Mouse (Mus musculus) G1E (cell line): ENCODE results near the gene Pcbp3. TPM values are rescaled to one million over a fixed set of nuclear protein-coding genes. Genes with fewer than 3 reads are reported as not detected.

Source experiments
- ATAC-seq: 2 replicates; pipeline ENCODE4 v1.8.0; 2016; ENCODE audit warnings: mild to moderate bottlenecking; ENCODE audit not compliant: insufficient number of reproducible peaks, poor library complexity, low FRiP score, severe bottlenecking; ENCODE audit errors: extremely low read depth
- DNase-seq: peaks from one replicate; pipeline ENCODE4 v3.0.0; 2012; ENCODE audit warnings: low spot score
- H3K27me3 ChIP-seq: 2 replicates; pipeline ENCODE4 v1.6.1; 2012; ENCODE audit warnings: mild to moderate bottlenecking, low read length, inconsistent platforms; ENCODE audit not compliant: insufficient read depth
- H3K36me3 ChIP-seq: replicated peaks from 2 replicates; pipeline ENCODE3; 2012; ENCODE audit warnings: mild to moderate bottlenecking, inconsistent platforms
- H3K4me1 ChIP-seq: 2 replicates; pipeline ENCODE4 v1.6.1; 2012; ENCODE audit warnings: low read depth, low read length, inconsistent platforms, mixed read lengths; ENCODE audit not compliant: insufficient read depth
- H3K4me3 ChIP-seq: 2 replicates; pipeline ENCODE4 v1.5.1; 2012; ENCODE audit warnings: low read depth, mild to moderate bottlenecking, inconsistent platforms, low read length, moderate library complexity, mixed read lengths
- H3K9me3 ChIP-seq: replicated peaks from 2 replicates; pipeline ENCODE4 v1.6.1; 2012; ENCODE audit warnings: inconsistent platforms
- CTCF ChIP-seq: IDR thresholded peaks from 2 replicates; pipeline ENCODE4 v1.5.1; 2012; ENCODE audit warnings: low read depth, low read length, inconsistent platforms, mixed read lengths
- GATA1 ChIP-seq: IDR thresholded peaks from 2 replicates; pipeline ENCODE4 v1.6.1; 2012; ENCODE audit warnings: borderline replicate concordance, low read length, inconsistent platforms, mixed read lengths
- GATA2 ChIP-seq: IDR thresholded peaks from 2 replicates; pipeline ENCODE4 v1.6.1; 2012; ENCODE audit warnings: low read depth, low read length, inconsistent platforms, borderline replicate concordance
- POLR2AphosphoS5 ChIP-seq: IDR thresholded peaks from 2 replicates; pipeline ENCODE4 v1.6.1; 2012; ENCODE audit warnings: low read depth, low read length, inconsistent platforms; ENCODE audit not compliant: insufficient replicate concordance
- TAL1 ChIP-seq: conservative IDR thresholded peaks from 2 replicates; pipeline ENCODE4 v1.6.1; 2012; ENCODE audit warnings: low read depth, low read length, inconsistent platforms, mixed read lengths
- polyA plus RNA-seq: library from polyadenylated mRNA; stranded (reverse); fragments of >175 nt; gene quantifications from 2 replicates; pipeline ENCODE4 v1.2.3, GENCODE M21; 2012
- total RNA-seq, 2 experiments: library from RNA; stranded (forward) in 1 of 2; stranded (reverse) in 1 of 2; fragments of 200-1000 nt in 1 of 2; fragments of >200 nt in 1 of 2; fragmentation: Nextera tagmentation in 1 of 2; gene quantifications; 2 replicates each; pipeline ENCODE4 v1.2.3; 2014 to 2017

Pcbp3 gene
- total and polyA plus RNA-seq, 3 experiments, result not detected

DNA sequence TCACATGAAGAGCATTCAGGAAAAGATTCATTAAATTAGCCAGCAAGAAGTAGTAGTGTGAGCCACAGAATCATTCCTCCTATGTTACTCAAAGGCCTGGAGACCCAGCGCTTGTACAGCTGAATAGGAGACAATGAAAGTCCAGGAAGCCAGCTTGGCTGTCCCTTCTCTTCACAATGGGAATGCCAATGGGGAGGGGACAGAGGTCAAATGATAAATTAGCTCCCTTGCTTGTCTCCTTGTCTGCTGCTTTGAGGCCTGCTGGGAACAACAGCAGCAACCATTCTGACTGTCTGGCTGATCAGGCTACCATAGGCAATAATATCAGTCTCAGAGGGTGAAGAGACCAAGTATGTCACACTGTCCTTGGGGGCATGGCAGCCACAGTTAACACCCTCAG is 130.5 kb downstream of the Pcbp3 start:
- Histone ChIP-seq H3K4me3 (no peak overlapping the region), H3K36me3 (no peaks in the 10 kb centered on the region), H3K27me3 (no peaks in the 10 kb centered on the region), H3K4me1 (peaks cover 2% of the 10 kb centered on the region; the same call in 1 of the 2 replicates), H3K9me3 (no peaks in the 10 kb centered on the region)
- DNase-seq (no peak), ATAC-seq (no peak)
- TF ChIP-seq TAL1 (no peak), POLR2AphosphoS5 (no peak), CTCF (no peak), GATA2 (no peak), GATA1 (no peak)

DNA sequence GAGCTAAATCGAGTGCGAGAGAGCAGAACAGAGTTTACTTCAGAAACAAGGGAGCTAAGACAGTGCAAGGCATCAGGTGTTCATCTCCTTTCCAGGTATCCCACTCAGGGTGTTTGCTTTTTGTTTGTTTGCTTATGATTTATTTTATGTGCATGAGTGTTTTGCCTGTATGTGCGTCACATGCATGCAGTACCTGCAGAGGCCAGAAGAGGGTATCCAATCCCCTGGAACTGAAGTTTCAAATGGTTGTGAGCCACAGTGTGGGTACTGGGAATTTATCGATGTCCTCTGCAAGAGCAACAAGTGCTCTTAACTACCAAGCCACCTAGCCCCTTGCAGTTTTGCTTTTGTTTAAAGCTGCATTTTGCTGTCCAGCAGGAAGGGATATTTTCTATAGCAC is 132.8 kb downstream of the Pcbp3 start:
- Histone ChIP-seq H3K9me3 (no peaks in the 10 kb centered on the region), H3K4me3 (no peak overlapping the region), H3K36me3 (no peaks in the 10 kb centered on the region), H3K4me1 (no peaks in the 10 kb centered on the region), H3K27me3 (no peaks in the 10 kb centered on the region)
- ATAC-seq (no peak), DNase-seq (no peak)
- TF ChIP-seq TAL1, result no peak
- TF ChIP-seq POLR2AphosphoS5, result no peak
- peak; percentile 20; the same call in 1 of the 2 replicates for TF ChIP-seq CTCF

DNA sequence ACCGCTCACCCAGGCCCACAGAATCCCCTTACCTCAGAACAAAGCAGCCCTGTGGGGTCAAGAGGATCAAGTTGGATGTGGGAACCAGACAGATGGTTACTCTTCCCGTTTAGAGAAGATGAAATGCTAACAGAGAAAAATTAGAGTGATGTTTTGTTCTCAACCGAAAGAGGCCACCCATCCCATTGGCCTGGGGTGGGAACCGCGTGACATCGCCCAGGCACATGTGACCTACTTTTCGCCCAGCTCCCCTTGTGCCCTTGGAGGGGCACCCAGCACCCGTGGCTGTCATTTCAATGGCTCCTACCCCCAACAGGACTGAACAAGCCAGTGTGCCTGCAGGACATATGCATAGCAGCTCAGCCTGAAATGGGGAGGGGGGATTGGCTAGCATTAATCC is 139.0 kb downstream of the Pcbp3 start:
- ATAC-seq (no peak), DNase-seq (no peak)
- no peak for TF ChIP-seq GATA2
- no peak for TF ChIP-seq GATA1
- TF ChIP-seq POLR2AphosphoS5, result no peak
- TF ChIP-seq TAL1, result no peak
- TF ChIP-seq CTCF, result no peak
- no peaks in the 10 kb centered on the region for H3K9me3 ChIP-seq
- H3K27me3 ChIP-seq, result no peaks in the 10 kb centered on the region
- no peak overlapping the region for H3K4me3 ChIP-seq
- no peaks in the 10 kb centered on the region for H3K36me3 ChIP-seq
- H3K4me1 ChIP-seq, result no peaks in the 10 kb centered on the region

DNA sequence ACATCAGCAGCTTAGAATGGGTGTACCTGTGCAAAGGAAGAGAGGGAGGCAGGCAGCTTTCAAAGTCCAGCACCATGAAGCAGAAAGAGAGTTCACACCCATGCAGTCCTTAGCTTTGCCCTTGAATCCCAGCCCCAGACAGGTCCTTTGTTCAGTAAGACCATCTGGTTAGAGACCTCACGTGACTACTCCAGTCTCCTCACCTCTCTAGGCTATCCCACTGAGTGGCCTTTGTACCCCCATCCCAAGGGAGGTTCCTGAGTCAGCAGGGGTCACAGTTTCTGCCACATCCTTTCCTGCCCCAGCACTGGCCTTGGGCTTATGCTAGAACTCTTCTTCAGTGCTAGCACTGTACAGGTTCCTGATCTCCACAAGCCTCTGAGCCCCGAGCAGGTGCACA is 142.4 kb downstream of the Pcbp3 start:
- no peaks in the 10 kb centered on the region for H3K27me3 ChIP-seq
- TF ChIP-seq CTCF (no peak), GATA2 (no peak)

DNA sequence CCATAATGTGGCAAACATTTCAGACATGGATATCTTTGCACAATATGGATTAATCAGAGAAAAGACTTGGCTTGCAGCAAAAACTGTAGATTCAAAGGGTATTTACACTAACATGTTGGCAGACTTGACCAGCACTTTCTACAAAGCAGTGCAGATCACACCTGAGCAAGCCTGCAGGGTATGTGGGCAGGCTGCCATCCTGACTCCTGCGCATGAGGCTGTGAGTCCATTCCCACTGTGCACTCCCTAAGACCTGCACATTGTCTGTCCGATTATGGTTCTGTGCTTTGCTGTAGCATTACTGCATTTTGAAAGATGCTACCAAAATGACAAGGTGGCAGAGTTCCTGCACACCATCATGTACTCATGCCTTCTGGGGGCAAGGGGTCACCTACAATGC is 143.3 kb downstream of the Pcbp3 start:
- DNase-seq, result no peak
- Histone ChIP-seq H3K4me1 (no peaks in the 10 kb centered on the region), H3K36me3 (no peaks in the 10 kb centered on the region), H3K9me3 (no peaks in the 10 kb centered on the region), H3K4me3 (no peak overlapping the region), H3K27me3 (no peaks in the 10 kb centered on the region)
- no peak for TF ChIP-seq CTCF
- no peak for TF ChIP-seq POLR2AphosphoS5
- TF ChIP-seq GATA2, result no peak
- TF ChIP-seq GATA1, result no peak
- TF ChIP-seq TAL1, result no peak
- ATAC-seq, result no peak

More for the DNA sequence above, 142.4 kb downstream of the Pcbp3 start:
- H3K9me3 ChIP-seq, result no peaks in the 10 kb centered on the region
- H3K4me1 ChIP-seq, result no peaks in the 10 kb centered on the region
- DNase-seq (no peak), ATAC-seq (no peak)
- H3K4me3 ChIP-seq, result no peak overlapping the region
- no peaks in the 10 kb centered on the region for H3K36me3 ChIP-seq

DNA sequence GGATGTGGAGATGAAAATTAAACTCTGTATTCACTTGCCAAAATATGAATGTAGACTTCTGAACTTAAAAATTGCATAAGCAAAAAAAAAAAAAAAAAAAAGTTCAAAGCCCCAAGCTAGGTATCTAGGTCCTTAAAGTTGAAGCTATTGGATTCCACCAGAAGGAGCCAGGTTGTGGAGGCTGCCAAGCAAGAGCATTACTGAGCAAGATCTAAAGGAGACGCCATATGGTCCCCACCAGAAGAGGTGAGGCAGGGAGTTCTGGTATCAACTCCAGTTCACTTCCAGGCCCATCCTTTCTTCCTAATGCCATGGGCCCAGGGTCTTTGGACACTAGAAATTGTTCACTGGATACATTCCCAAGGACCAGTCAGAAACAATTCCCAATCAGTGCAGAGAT is 144.8 kb downstream of the Pcbp3 start:
- Histone ChIP-seq H3K4me3 (no peak overlapping the region), H3K36me3 (no peaks in the 10 kb centered on the region), H3K9me3 (no peaks in the 10 kb centered on the region), H3K27me3 (no peaks in the 10 kb centered on the region), H3K4me1 (no peaks in the 10 kb centered on the region)
- TF ChIP-seq GATA1, result no peak
- no peak for ATAC-seq
- no peak for DNase-seq

DNA sequence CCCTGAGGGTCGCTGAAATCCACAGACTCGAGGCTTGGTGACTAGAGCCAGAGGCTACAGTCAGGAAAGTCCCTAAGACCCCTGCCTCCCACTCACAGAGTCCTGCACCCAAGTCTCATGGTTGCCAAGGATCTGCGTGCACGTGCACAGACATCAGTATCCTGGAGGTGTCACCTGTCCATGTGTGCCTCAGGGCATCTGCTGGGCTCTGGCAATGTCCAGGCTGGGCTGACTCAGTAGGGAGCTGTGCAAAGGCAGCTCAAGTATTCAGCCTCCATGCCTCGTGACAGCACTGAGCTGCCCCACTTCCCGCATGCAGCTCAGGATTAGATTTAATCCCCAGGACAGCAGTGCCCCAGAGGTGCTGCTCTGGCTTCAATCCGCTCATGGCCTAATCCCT is 145.3 kb downstream of the Pcbp3 start:
- DNase-seq, result no peak
- no peak for TF ChIP-seq TAL1
- TF ChIP-seq GATA1, result no peak
- TF ChIP-seq GATA2, result no peak
- TF ChIP-seq CTCF, result no peak
- TF ChIP-seq POLR2AphosphoS5, result no peak
- Histone ChIP-seq H3K36me3 (no peaks in the 10 kb centered on the region), H3K4me3 (no peak overlapping the region), H3K4me1 (no peaks in the 10 kb centered on the region), H3K9me3 (no peaks in the 10 kb centered on the region), H3K27me3 (no peaks in the 10 kb centered on the region)
- ATAC-seq, result no peak
